Mouse (Mus musculus) heart, embryonic 10.5 days (tissue): ENCODE results near the gene Tcp10c. TPM values are rescaled to one million over a fixed set of nuclear protein-coding genes. Genes with fewer than 3 reads are reported as not detected.
"Not testable (repeated sequence)": the region's sequence is repeated elsewhere in the genome, so short reads cannot be mapped to it uniquely, and the experiment has no call there.

ENCODE experiments used
- DNase-seq: peaks from one replicate; pipeline ENCODE4 v3.0.0-alpha.2; 2017; ENCODE audit warnings: low spot score
- H3K27ac ChIP-seq: fragments of 300-500 bp; sonication (generic); 2 replicates; pipeline ENCODE4 v1.5.1; 2016; ENCODE audit warnings: mild to moderate bottlenecking
- H3K27me3 ChIP-seq: fragments of 300-500 bp; sonication (generic); 2 replicates; pipeline ENCODE4 v1.6.1; 2016; ENCODE audit warnings: mild to moderate bottlenecking; ENCODE audit not compliant: poor library complexity, insufficient read depth, severe bottlenecking
- H3K36me3 ChIP-seq: fragments of 300-500 bp; sonication (generic); 2 replicates; pipeline ENCODE4 v1.6.1; 2016; ENCODE audit warnings: mild to moderate bottlenecking, moderate library complexity
- H3K4me1 ChIP-seq: fragments of 300-500 bp; sonication (generic); 2 replicates; pipeline ENCODE4 v1.6.1; 2016; ENCODE audit warnings: mild to moderate bottlenecking
- H3K4me3 ChIP-seq: fragments of 300-500 bp; sonication (generic); 2 replicates; pipeline ENCODE4 v1.5.1; 2016; ENCODE audit warnings: mild to moderate bottlenecking, moderate library complexity
- H3K9me3 ChIP-seq: fragments of 300-500 bp; sonication (generic); 2 replicates; pipeline ENCODE4 v1.6.1; 2016; ENCODE audit warnings: mild to moderate bottlenecking, moderate library complexity
- WGBS: fragments of 180-500 bp; shearing (Covaris S2); methylation state at CpG from one replicate; pipeline ENCODE4 v1.1.7; 2016; 5-methylcytosine and 5-hydroxymethylcytosine counted together
- polyA plus RNA-seq: library from polyadenylated mRNA; unstranded; fragments of >200 nt; fragmentation: Nextera tagmentation; extraction: Ambion mirVana; gene quantifications from 2 replicates; pipeline ENCODE4 v1.2.1, GENCODE M21; 2016

Tcp10c gene
- polyA plus RNA-seq, 1 experiment from 2014 or later = not detected

DNA sequence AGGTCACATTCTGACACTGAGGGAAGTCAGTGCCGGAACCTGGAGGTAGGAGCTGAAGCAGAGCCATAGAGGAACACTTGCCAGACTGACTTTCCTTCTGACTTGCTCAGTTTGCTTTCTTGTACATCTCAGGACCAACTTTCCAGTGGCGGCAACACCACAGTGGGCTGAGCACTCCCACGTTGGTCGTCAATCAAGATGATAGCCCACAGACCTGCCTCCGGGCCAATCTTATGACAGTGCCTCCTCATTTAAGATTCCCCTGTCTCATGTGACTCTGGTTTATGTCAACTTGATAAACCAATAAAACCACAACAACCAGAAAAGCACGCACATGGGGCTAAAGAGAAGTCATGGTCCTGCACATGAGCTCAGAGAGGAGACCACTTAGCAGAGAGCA, 52.3 kb downstream of the Tcp10c start:
- H3K4me1 ChIP-seq, DNase-seq, H3K27ac ChIP-seq, H3K4me3 ChIP-seq, H3K27me3 ChIP-seq, H3K9me3 ChIP-seq, H3K36me3 ChIP-seq: not testable (repeated sequence)
- 80% methylated on average over 6 of the region's 6 CpGs for WGBS

DNA sequence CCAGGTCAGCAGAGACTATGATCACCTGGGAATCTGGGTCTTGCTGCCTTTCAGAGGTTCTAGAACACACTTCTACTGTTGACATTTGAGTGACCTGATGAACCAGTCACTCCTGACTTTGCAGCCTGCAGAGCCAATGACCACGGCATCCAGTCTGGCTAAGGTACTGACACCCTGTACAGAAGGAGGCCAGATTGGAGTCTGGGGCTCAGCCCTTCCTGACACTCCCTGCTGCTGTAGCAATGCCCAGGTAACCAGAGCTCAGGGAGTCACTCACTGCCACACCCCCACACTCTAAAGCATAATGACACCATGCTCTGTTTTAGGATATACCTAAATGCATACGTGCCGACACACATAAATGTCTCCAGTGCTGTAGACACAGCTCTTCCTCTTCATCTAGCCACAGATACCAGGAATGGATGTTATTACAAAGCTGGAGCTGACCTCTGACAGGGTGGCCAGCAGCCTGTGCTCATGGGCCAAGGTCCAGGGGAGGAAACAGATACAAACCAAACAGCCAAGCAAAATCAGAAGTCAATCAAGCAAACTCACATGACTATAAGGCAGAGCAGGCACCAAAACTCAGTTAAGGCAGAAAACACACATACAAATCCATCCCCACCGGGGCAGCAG, 53.4 kb downstream of the Tcp10c start:
- H3K4me3 ChIP-seq, H3K36me3 ChIP-seq, H3K4me1 ChIP-seq, H3K27me3 ChIP-seq, DNase-seq, H3K9me3 ChIP-seq, H3K27ac ChIP-seq: not testable (repeated sequence)
- WGBS = 87% methylated on average over 3 of the region's 4 CpGs

DNA sequence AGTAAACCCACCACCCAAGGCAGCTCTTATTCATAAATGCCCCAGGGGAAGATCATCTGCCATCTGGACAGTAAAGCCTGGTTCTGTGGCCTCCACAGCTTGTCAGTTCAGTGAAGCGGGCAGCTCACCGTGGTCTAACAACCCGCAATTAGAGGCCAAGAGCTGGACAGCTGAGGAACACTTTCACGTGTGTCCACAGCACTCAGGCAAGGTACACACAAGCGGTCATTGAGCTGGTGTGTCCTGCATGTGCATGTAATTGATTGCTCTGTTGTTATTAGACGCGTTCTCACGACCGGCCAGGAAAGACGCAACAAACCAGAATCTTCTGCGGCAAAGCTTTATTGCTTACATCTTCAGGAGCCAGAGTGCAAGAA, 53.9 kb downstream of the Tcp10c start:
- H3K9me3 ChIP-seq, H3K4me1 ChIP-seq, H3K27me3 ChIP-seq, H3K27ac ChIP-seq, DNase-seq, H3K4me3 ChIP-seq, H3K36me3 ChIP-seq: not testable (repeated sequence)
- WGBS = 88% methylated on average over 11 of the region's 11 CpGs

DNA sequence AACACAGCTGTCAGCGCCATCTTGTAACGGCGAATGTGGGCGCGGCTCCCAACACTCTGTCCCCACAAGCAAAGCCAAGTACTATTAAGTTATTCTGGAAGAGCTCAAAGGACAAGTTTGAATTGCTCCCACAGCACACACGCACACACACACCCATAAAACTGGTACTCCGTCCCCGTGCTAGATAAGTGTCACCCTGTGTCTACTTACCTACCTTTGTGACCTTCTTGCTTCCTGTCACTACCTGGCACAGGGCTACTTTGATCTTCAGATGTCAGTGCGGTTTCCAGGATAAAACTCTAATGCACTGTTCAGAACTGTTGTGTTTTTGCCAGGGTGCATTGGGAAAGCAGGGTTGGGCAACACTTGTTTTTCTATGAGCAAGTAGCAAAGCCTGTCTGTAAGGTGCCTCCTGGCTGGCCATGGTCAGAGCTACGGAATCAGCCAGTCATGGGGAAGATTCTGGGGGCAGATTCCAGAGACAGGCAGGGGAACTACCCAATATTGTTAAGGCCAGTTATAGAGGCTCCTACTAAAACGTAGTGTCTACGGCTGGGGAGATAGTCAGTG, 66.7 kb downstream of the Tcp10c start:
- DNase-seq, H3K4me3 ChIP-seq, H3K27me3 ChIP-seq, H3K36me3 ChIP-seq, H3K4me1 ChIP-seq, H3K27ac ChIP-seq: not testable (repeated sequence)
- peaks cover 15% of the 10 kb centered on the region for H3K9me3 ChIP-seq
- 90% methylated on average over 10 of the region's 12 CpGs for WGBS

DNA sequence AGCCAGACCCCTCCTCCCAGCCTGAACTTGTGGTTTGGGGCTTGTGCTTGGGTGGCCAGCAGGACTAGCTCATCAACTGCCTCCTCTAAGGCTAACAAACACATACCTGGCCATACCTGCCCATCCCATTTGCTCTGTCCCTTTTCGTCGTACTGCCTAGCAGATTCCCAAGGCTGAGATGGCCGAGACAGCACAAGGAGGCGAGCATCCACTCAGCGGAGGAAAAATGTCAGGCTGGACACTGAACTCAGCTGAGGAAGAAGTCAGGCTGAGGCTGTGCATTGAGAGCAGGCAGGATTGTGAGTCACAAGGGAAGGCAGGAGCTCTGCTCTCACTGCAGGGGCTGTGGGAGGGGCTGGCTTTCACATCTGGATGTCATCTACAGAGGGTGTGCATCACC, 68.3 kb downstream of the Tcp10c start:
- peaks cover 18% of the 10 kb centered on the region for H3K9me3 ChIP-seq
- not testable (repeated sequence) for H3K27ac ChIP-seq, H3K27me3 ChIP-seq, H3K4me3 ChIP-seq, H3K4me1 ChIP-seq, H3K36me3 ChIP-seq, DNase-seq
- 84% methylated on average over 5 of the region's 5 CpGs for WGBS

DNA sequence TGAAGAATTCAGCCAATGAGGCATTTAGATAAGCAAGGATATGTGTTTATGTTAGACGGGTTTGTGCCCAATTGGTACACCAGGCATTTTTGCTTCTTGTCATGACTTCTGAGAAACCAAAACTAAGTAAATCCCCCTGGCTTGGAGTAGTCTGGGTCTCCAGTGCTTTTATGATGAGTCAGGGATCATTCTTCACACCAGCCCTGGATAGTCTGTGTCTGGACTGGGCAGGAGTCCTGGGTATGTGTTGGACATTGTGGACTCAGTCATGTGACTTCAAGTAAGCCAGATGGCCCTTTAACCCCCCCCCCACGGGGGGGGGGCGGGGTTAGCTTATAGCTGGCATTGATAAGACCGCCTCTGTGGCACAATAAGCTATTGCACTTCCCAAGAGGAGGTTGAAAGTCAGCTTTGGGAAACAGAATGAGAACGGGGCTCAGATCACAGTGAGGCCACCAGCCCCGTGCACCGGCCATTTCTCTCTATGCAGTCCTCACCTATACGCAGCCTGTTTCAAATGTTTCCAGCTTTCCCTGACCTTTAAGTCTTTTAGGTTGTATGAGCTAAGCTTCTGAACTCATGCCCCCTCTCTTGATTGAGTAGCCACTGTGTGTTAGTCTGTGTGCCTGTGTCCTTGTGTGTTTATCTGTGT, 69.1 kb downstream of the Tcp10c start:
- WGBS = 65% methylated on average over 8 of the region's 8 CpGs

DNA sequence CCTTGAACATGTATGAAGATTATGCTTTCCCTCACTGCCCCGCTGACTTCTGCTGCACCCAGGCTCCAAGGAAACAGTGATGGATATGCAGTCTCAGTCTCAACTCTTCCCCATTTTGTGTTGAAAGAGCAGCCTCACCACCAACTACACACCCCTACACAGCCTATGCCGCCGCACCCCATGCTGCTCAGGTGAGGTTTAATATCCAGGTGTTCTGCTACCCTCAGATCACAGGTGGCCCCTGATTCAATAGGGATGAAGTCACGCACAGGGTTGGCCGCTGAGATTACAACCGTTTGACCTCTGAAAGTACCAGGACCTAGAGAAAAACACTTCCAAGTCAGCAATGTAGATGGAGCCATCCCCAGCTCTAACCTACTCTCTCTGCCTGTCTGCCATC, 69.9 kb downstream of the Tcp10c start:
- WGBS = 84% methylated on average over 6 of the region's 6 CpGs
- not testable (repeated sequence) for H3K36me3 ChIP-seq
- peaks cover 18% of the 10 kb centered on the region for H3K9me3 ChIP-seq

More for the DNA sequence above, 69.1 kb downstream of the Tcp10c start:
- not testable (repeated sequence) for DNase-seq, H3K27me3 ChIP-seq, H3K4me3 ChIP-seq, H3K27ac ChIP-seq, H3K36me3 ChIP-seq, H3K4me1 ChIP-seq
- peaks cover 18% of the 10 kb centered on the region for H3K9me3 ChIP-seq

DNA sequence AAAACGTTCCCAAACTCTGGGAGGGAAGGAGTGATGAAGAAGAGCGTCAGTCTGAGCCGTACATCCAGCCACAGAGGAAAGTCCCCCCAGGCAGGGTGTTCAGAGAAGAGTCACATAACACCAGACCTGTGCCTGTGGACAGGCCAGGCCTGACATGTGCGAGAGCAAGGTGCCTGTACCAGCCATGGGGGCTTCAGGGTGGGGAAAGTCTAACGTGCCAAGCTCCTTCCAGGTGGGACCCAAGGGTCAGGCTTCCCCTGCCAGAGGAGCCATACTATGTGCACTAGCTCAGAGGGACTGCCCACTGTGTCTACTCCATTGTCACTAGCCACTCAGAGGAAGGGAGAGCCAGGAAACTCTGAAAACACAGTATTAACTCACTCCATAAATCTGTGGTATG, 71.3 kb downstream of the Tcp10c start:
- not testable (repeated sequence) for H3K4me1 ChIP-seq

More for the DNA sequence above, 69.9 kb downstream of the Tcp10c start:
- DNase-seq, H3K4me3 ChIP-seq, H3K27me3 ChIP-seq, H3K27ac ChIP-seq, H3K4me1 ChIP-seq: not testable (repeated sequence)

DNA sequence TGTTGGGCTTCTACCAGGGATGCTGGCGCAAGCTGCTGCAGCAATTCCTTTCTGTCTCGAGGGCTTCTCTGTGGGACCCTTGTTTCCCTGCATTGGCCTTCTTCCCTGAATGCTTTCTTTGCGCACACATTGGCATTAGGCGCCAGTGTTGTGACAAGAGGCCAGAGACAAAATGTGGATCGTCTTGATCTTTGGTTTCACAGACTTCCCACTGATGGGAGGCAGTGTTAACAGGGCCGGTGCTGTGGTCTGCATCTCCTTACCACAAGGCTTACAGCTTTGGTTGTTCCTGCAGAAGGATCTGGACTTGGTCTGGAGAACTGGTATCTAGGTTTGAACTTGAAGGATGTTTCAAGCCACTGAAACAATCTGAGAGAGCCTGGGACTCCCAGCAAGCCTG, 72.1 kb downstream of the Tcp10c start:
- not testable (repeated sequence) for H3K27ac ChIP-seq, H3K36me3 ChIP-seq, H3K4me1 ChIP-seq, H3K4me3 ChIP-seq, DNase-seq, H3K27me3 ChIP-seq
- H3K9me3 ChIP-seq = peaks cover 16% of the 10 kb centered on the region
- 91% methylated on average over 4 of the region's 6 CpGs for WGBS

More for the DNA sequence above, 71.3 kb downstream of the Tcp10c start:
- not testable (repeated sequence) for H3K27me3 ChIP-seq, H3K4me3 ChIP-seq, H3K27ac ChIP-seq, H3K36me3 ChIP-seq, DNase-seq
- peaks cover 18% of the 10 kb centered on the region for H3K9me3 ChIP-seq
- 63% methylated on average over 2 of the region's 5 CpGs for WGBS

Other genes starting within 250 kb of the Tcp10c start
- gene Unc93a, start 222.8 kb upstream of the Tcp10c start, polyA plus RNA-seq = not detected in 2 replicates
- not detected in 2 replicates for gene Smok2a, start 133.4 kb upstream of the Tcp10c start, polyA plus RNA-seq
- gene Smok2b, start 124.3 kb upstream of the Tcp10c start, polyA plus RNA-seq = not detected in 2 replicates